Mouse (Mus musculus) WW6 (cell line): Measurements from ENCODE around the gene Gm9945.

Experiments used
- DNase-seq: peaks from one replicate; pipeline ENCODE4 v3.0.0-alpha.2; 2013; ENCODE audit warnings: low read depth, low spot score

The Gm9945 gene

DNA sequence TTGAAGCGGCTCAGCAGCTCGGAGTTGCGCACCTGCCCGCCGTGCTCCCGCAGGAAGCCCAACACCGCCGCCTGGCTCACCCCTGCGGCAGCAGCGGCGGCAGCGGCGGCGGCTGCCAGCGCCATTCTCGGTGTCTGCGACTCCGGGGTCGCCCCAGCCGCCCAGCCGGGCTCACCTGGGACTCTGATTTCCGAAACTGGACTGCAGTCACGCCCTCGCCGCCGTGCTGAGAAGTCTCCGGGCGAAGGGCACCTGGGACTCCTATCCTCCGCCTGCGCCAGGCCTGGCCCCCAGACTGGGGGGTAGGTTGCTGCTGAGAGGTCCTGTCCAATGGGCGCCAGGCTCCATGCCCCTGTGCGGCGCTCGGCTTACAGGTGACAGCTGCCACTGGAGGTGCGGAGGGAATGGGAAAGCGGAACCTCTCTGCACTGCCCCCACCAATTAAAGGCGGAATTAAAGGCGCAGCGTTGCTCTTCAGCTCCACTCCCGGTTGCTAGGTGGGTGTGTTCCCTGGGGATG lies at the start of gene Gm9945, which contains the start of gene Sowaha:
Gm9945 (plus strand) TSS at position 384 of the 519 bp plus-strand sequence.
Sowaha (minus strand) TSS at position 492 of the 519 bp plus-strand sequence.
- DNase-seq = no peak

DNA sequence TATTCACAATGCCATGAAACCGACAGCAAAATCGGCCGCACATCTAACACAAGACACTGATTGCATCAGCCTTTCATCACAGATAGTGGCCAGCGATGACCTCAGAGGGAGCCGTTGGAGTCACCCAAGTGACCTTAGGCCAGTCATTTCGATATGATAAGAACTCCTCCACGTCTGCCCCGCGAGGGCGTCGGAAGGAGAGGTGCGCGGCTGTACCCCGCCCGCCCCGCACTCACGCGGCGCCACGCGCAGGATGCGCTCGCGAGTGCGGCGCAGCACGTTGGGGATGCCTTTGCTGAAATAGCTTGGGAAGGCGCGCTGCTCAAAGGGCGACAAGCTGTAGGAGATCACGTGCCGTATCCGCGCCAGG lies 49.7 kb upstream of the Gm9945 start:
- no peak for DNase-seq

DNA sequence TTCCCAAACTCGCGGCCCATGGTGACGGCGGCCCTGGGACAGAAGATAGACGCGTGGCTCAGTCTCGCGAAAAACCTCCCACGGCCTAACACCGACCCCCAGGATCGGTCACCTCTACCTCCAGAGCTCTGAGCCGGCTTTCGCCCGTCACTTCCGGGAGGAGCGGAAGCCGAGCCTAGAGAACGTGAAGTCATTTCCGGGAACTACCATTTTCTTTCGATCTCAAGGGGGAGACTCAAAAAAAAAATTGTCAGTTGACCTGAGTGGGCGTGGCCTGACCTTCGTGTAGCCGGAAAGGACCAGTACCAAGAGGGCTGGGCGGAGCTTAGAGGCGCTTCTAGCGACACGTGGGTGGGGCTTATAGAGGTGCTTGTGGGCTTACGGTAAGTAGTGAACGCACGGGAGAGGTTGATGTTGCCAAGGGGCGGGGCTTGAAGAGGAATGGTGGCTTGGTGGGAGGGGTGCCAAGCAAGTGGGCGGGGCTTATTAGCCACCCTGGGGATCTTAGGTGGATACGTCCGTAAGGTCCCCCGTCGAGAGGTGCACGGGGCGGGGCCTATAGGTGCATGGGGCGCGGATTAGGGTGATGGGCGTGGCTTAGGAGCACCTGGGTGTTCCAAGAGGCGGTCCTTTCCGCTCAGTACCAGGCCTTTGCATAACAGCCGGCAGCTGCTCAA lies 49.2 kb upstream of the Gm9945 start, which contains the start of the genes Uqcrq and Gdf9:
Uqcrq (minus strand) TSS at position 162 of the 677 bp plus-strand sequence.
Gdf9 (plus strand) TSS at position 354 of the 677 bp plus-strand sequence.
- peak; percentile 100 for DNase-seq

DNA sequence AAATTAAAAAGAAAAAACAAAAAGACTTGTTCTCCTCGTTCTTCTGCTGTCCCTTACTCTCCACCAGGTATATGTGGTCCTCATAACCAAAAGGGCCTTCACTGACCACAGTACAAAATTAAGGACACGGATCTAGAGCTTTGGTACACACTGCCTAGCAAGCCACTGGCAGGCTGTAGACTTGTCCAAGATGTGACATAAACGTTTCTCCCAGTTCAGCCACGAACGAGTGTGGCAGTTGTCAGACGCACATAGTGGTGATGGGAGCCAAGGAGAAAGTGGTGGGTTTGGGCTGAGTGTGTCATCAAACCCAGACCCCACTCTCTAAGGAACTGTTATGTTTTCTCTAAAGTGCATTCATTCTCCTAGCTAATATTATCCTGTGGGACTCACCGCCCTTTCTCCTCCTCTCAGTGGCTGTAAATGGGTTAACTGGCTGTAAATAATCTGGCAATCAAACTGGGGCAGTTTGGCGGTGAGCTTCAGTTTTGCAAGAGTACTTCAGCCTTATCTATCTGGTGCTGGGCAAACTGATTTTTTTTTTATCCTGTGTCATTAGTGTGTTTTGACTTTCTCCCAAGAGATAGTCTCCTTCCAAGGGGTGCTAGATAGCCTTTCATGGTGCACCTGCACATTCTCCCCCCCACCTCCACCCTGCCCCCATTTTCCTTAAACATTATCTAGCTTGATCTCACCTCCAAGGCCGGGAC lies 48.5 kb upstream of the Gm9945 start:
- DNase-seq = no peak

DNA sequence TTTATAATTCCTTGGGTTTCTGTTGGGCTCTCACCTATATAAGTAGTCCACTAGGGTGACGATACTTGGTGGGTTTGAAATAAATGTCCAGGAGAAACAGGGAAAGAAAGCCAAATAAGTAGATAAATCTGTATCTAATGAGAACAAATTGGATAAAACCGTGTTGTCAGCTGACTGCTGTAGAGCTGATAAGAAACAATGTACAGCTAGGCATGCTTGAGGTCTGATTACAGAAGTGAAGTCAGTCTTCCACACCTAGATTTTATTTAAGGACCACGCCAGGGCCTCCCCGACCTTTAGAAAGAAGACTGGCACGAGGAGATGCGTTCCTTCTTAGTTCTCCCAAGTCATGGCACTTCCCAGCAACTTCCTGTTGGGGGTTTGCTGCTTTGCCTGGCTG lies 46.9 kb upstream of the Gm9945 start:
- DNase-seq = no peak

DNA sequence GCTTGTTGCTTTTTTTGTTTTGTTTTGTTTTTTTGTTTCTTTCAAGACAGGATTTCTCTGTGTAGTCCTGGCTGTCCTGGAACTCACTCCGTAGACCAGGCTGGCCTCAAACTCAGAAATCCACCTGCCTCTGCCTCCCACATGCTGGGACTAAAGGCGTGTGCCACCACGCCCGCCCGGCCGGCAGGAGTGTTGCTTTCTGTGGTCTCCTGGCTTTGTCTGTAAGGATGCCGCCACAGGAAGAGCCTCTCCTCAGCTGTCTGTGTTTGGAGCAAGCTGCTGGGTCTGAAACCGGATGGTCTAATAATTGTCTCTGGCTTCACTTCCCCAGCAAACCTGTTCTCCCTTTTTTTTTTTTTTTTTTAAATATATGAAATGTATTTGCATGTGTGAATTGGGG lies 44.5 kb upstream of the Gm9945 start:
- no peak for DNase-seq

DNA sequence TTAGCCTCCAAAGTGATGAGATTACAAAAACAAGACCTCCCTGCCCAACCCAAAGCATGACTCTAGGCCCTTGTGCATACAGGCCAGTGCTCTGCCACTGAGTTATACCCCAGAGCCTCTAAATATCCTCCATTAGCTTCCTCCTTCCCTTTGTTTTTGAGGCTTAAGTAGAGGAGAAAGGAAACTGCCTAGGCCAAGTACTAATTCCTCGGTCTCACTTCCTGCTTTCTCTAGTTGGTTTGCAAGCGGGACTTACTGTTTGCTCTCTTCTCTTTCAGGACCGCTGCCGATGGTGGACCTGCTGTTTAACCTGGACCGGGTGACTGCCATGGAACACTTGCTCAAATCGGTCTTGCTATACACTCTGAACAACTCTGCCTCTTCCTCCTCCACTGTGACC lies 43.6 kb upstream of the Gm9945 start:
- DNase-seq = no peak

DNA sequence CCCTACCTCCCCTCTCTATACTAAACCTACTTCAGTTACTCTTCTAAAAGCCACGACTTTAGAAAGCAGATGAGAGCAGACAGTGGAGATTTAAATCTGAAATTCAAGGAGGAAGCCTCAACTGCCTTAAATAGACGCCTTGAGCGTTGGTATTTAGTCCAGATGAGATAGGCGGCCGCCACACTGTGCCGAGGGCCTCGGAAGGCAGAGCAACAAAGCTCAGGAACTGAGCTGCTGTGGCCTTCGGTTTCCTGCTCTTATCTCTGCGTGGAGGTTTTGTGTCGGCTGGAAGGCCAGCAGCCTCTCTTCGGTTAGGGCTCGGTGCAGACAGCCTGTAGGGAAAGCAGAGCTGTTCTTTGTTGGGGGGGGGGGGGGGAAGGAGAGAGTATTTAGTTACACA lies 38.0 kb upstream of the Gm9945 start:
- DNase-seq = no peak

DNA sequence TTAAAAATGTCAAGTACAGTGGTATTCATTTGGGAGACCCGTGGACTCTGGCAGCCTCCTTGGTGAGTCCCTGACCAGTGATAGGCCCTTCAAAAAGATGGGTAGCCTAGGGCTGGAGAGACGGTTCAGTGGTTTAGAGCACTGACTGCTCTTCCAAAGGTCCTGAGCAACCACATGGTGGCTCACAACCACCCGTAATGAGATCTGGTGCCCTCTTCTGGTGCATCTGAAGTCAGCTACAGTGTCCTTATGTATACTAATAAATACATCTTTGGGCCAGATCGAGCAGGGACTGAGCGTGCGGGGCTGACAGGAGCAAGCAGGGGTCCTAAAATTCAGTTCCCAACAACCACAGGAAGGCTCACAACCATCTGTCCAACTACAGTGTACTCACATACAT lies 36.1 kb upstream of the Gm9945 start:
- no peak for DNase-seq

DNA sequence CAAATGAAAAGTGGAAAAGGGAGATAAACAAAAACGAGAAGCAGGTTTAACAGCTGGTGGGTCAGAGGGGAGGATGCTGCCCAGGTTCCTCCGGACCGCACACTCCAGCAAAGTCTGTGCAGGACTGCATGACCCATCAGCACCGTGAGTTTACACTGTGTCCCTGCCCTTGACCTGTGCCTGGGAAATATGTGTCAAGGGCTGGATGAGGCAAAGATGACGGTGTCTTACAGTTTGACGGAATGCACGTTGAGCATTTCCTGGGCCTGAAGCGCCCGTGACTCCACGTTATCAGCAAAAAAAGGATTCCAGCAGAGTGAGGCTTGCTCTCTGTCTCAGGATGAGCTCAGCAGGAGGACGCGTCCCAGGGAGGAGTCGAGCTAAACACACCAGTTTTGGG lies 34.4 kb upstream of the Gm9945 start:
- DNase-seq = no peak

DNA sequence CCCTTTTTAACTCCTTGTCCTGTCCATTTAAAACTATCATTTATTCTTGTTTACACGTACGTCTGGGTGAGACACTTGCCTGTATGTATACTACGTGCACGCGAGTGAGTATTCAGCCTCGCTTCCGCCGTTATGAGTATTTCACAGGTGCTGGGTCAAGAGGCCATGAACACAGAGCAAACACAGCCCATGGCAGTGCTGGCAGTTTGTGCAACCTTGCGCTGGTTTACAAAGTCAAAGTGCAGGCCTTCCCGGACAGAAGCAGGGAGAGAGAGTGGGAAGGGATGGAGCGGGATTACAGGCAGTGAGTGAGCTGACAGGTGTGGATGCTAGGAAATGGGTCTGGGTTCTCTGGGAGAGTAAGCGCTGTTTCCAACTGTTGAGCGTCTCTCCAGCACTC lies 33.8 kb upstream of the Gm9945 start:
- DNase-seq = no peak

DNA sequence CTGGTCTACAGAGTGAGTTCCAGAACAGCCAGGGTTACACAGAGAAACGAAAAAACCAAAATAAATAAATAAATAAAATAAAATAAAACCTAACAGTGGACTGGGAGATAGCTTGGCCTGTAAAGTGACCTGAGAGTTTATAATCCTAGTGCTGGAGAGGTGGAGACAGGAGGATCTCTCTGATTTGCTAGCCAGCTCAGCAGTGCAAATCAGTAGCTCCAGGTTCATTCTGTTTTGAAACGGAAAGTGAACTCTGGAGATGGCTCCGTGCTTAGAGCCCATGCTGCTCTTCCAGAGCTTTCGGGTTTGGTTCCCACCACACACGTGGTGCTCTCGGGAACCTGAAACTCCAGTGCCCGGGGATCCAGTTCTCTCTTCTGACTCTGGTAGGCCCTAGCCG lies 32.0 kb upstream of the Gm9945 start:
- DNase-seq = no peak

DNA sequence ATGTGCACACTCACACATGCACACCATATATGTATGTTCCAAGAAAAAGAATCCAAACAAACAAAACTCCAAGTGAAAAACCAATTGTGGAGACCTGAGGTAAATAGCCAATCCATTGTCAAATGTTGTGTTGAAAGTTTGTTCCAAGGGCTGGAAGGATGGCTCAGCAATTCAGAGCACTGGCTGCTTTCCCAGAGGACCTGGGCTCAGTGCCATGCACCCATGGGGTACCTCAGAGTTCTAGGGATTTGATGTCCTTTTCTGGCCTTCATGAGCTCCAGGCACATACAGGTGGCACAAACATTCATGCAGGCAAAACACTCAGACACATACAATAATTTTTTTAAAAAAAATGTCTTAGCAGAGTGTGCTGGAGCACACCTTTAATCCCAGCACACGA lies 31.4 kb upstream of the Gm9945 start:
- DNase-seq = no peak

DNA sequence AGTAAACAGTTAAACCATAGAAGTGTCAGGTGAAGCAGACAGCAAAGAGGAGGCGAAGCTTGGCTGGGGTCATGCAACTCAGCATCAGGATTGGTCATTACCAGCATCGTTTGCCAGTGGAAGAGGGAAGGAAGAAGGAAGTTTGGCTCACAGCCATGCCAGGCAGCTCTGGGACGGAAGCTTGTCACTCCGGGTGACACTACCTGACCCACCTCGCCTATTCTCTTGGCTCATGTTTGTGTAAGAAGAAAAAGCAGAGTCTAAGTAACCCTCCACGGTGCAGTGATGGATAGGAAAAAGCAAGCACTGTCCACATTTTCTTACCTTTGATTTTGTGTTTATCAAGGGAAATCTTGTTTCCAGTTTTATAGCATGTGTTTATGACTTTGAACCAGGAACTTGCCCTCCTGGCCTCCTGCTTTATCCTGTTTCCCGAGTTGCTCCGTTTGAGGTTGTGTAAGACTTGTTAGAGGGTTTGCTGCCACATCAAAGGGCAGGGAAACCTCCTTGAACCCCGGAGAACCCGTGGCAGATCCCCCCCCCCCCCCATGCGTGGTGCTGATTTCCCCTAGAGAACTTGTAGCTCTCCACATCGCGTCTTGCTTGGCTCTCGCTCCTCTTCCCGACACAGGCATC lies 29.8 kb upstream of the Gm9945 start:
- DNase-seq = no peak

DNA sequence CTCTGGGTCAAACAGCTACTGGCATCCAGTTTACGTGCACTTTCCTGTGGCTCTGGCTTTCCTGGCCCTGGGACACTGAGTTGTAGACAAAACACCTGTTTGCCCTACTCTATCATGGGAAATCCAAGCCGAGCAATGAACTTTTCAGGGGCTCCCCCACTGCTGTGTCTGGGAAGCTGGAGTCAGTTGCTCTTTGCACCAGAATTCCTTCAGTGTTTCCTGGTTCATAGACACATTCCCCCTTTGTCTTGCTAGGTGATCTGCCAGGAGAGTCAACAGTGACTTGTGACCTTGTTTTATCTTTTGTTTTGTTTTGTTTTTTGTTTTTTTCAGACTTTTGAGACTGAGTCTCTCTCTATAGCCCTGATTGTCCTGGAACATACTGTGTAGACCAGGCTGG lies 28.6 kb upstream of the Gm9945 start:
- DNase-seq = no peak

DNA sequence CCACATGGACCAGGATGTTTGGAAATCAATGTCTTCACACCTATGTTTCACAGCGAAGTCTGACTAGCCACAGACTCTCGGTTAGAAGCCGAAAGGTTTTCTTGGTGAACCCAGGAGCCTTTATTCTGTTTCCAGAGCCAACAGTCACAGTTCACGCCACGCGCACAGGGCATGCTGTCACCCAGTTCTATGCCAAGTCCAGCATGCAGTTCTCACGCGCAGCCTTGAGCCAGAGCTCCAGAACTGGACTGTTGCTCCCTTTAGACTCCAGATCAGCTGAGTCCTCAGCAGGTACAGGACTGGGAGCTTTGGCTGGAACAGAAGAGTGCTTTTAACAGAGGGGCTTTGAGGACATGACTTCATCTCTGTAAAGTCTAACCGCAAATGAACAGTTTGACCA lies 27.6 kb upstream of the Gm9945 start:
- DNase-seq = no peak

DNA sequence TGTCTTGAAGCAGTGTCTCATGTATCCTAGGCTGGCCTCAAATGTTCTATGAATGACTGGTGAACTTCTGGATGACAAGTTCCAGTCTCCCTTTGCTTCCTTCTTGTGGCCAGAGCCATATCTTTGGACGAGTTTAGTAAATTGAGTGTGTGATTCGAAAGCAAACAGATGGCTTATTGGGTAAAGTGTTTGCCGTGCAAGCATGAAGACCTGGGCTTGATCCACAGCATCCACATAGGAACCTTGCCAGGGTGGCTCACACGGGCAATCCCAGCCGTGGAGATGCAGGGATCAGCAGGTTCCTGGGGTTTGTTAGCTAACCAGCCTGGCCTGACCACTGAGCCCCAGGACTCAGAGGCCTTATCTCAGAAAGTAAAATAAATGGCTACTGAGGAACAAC lies 26.9 kb upstream of the Gm9945 start:
- DNase-seq = no peak

DNA sequence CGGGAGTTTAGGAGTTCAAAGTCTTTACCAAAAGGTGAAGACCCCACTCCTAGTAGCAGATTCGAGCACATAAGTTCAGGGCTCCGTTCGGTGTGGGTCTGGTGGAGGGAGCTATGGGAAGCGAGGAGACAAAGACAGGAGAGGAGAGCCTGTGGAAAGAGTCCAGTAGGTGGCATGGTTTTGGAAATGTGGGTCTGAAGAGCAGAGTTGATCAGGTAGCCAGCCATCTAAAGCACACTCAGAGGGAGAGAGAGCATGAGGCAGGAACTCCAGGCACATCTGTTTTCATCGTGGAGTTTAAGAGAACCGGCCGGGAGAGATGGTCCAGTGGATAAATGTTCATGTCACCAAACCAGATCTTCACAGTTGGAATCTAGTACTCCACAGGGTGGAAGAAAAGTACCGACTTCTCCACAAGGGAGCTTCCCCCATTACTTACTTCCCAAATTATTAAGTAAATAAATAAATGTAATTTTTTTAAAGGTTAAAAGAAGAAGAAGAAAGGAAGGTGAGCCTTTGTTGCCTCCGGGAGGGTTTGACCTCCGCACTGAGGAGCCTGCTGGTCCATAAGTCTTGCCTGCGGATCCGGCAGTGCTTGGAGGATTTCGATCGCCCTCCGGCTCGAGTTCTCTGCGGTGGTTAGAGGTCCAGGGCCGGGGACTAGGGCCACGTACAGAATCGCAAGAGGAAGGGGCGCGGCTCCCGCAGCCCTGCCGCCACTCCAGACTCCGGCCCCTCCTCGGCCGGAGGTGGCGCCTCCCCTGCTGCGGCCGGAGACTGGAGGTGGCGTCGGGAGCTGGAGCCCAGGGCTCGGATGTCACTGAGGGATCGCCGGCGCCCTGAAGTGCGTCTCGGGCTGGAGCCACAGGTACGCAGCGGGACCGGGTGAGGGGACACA lies 23.2 kb upstream of the Gm9945 start, which contains the start of the genes Gm10447 and Shroom1:
Gm10447 (minus strand) TSS at position 637 of the 898 bp plus-strand sequence.
Shroom1 (plus strand) TSS at position 732 of the 898 bp plus-strand sequence.
- DNase-seq = no peak

DNA sequence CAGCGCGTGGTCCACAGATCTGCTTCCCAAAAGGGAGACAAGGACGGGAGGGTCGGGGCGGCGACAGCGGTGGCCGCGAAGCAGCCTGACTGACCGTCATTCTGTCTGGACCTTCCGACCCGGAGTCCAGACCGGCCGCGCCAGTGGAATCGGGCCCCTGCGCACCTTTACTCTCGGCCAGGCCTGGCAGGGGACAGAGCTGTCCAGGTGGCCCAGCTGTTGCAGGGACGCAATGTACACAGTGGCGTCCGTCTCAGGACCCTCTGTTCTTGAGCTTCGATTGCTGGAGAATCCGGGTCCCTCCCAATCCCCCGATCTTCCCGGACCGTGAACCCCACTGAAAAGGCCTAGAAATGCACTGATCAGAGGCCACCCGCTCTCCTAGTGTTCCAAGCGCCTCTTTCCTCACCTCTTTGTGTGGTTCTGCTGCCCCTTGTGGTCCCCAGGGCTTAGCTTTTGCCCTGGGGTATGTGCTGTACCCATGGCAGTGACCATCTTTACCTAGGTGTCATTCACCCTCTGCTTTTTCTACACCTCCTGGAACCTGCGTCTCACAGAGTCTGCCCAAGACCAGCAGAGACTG lies 22.5 kb upstream of the Gm9945 start:
- DNase-seq = no peak

DNA sequence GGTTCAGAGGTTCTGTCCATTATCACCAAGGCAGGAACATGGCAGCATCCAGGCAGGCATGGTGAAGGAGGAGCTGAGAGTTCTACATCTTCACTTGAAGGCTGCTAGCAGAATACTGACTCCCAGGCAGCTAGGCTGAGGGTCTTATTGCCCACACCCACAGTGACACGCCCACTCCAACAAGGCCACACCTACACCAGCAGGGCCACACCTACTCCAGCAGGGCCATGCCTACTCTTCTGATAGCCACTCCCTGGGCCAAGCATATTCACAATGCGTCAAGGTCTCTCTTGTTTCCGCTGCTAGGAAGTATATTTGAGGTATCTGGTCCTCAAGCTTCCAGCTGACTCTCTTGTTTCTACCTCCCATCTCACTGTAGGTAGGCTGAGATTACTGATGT lies 21.0 kb upstream of the Gm9945 start:
- no peak for DNase-seq

DNA sequence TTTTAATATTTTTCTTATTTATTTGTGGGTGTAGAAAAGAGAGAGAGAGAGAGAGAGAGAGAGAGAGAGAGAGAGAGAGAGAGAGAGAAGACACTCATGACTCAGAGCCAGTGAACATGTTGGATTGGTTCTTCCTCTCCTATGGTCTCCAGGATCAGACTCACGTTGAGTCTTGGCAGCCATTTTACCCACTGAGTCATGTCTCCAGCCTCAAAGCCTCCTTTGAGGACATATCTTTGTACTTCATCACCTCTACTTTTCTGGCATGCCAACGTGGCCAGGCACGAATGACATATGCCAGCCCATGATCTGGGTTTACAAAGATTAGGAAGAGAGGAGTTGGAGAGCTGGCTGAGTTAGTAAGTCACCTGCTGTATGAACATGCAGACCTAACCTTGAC lies 19.8 kb upstream of the Gm9945 start:
- DNase-seq = no peak
